Mouse (Mus musculus) midbrain, embryonic 11.5 days (tissue): Measurements from ENCODE around the gene Cpt1a. TPM values are rescaled to one million over a fixed set of nuclear protein-coding genes. Genes with fewer than 3 reads are reported as not detected.

Experiments used
- ATAC-seq: fragments of 200-750 bp; cut with Nextera tagmentation; 2 replicates; pipeline ENCODE4 v1.8.0; 2017; ENCODE audit warnings: moderate TSS enrichment, moderate library complexity; ENCODE audit not compliant: low FRiP score
- DNase-seq: peaks from one replicate; pipeline ENCODE4 v3.0.0; 2015; ENCODE audit warnings: low spot score; ENCODE audit errors: missing footprints
- H3K27ac ChIP-seq: fragments of 300-500 bp; sonication (generic); 2 replicates; pipeline ENCODE4 v1.5.1; 2014; ENCODE audit warnings: low read depth, low read length
- H3K27me3 ChIP-seq: fragments of 300-500 bp; sonication (generic); 2 replicates; pipeline ENCODE4 v1.6.1; 2014; ENCODE audit warnings: mild to moderate bottlenecking, low read length, moderate library complexity, mixed read lengths; ENCODE audit not compliant: control insufficient read depth, insufficient read depth
- H3K36me3 ChIP-seq: fragments of 300-500 bp; sonication (generic); 2 replicates; pipeline ENCODE4 v1.6.1; 2014; ENCODE audit warnings: mild to moderate bottlenecking, low read length, moderate library complexity, mixed read lengths; ENCODE audit not compliant: control insufficient read depth, insufficient read depth
- H3K4me1 ChIP-seq: fragments of 300-500 bp; sonication (generic); 2 replicates; pipeline ENCODE4 v1.6.1; 2014; ENCODE audit warnings: low read length; ENCODE audit not compliant: control insufficient read depth, insufficient read depth
- H3K4me2 ChIP-seq: fragments of 300-500 bp; sonication (generic); 2 replicates; pipeline ENCODE4 v1.6.1; 2014; ENCODE audit warnings: mild to moderate bottlenecking, moderate library complexity
- H3K4me3 ChIP-seq: fragments of 300-500 bp; sonication (generic); 2 replicates; pipeline ENCODE4 v1.5.1; 2014; ENCODE audit warnings: low read depth, low read length
- H3K9ac ChIP-seq: fragments of 300-500 bp; sonication (generic); 2 replicates; pipeline ENCODE4 v1.6.1; 2014; ENCODE audit warnings: low read length
- H3K9me3 ChIP-seq: fragments of 300-500 bp; sonication (generic); 2 replicates; pipeline ENCODE4 v1.6.1; 2016; ENCODE audit warnings: low read length; ENCODE audit not compliant: control insufficient read depth
- WGBS: fragments of 180-500 bp; shearing (Covaris S2); extraction: QIAGEN DNeasy Blood & Tissue Kit; methylation state at CpG from one replicate; pipeline ENCODE4 v1.1.7; 2014; 5-methylcytosine and 5-hydroxymethylcytosine counted together
- polyA plus RNA-seq: library from polyadenylated mRNA; unstranded; fragments of >200 nt; fragmentation: Nextera tagmentation; extraction: Ambion mirVana; gene quantifications from 2 replicates; pipeline ENCODE4 v1.2.1, GENCODE M21; 2014

Gene Cpt1a
- polyA plus RNA-seq, 1 experiment from 2014 or later: 8.7 TPM

- no peak overlapping the region for H3K27ac ChIP-seq
Observed at GRCm38 (mm10) chr19:3400057-3400456, 77.9 kb downstream of the Cpt1a start.

GRCm38 (mm10) chr19:3401504-3401903, 79.4 kb downstream of the Cpt1a start:
- H3K4me1 ChIP-seq: no peaks in the 10 kb centered on the region
- no peaks in the 10 kb centered on the region for H3K27me3 ChIP-seq
- H3K36me3 ChIP-seq: no peaks in the 10 kb centered on the region
- no peak overlapping the region for H3K4me2 ChIP-seq
- no peak overlapping the region for H3K4me3 ChIP-seq
- H3K9me3 ChIP-seq: no peaks in the 10 kb centered on the region
- no peak for ATAC-seq
- no peak for DNase-seq
- H3K27ac ChIP-seq: no peak overlapping the region
- WGBS: 89% methylated on average over 7 of the region's 7 CpGs
- no peak overlapping the region for H3K9ac ChIP-seq

More at GRCm38 (mm10) chr19:3400057-3400456, 77.9 kb downstream of the Cpt1a start:
- Histone ChIP-seq H3K27me3 (no peaks in the 10 kb centered on the region), H3K4me2 (no peak overlapping the region), H3K9ac (no peak overlapping the region), H3K9me3 (no peaks in the 10 kb centered on the region), H3K36me3 (no peaks in the 10 kb centered on the region), H3K4me3 (no peak overlapping the region), H3K4me1 (no peaks in the 10 kb centered on the region)
- WGBS: 84% methylated on average over 4 of the region's 4 CpGs
- no peak for DNase-seq
- no peak for ATAC-seq

GRCm38 (mm10) chr19:3401943-3402342, 79.8 kb downstream of the Cpt1a start:
- no peak overlapping the region for H3K4me3 ChIP-seq
- no peak for ATAC-seq

DNA sequence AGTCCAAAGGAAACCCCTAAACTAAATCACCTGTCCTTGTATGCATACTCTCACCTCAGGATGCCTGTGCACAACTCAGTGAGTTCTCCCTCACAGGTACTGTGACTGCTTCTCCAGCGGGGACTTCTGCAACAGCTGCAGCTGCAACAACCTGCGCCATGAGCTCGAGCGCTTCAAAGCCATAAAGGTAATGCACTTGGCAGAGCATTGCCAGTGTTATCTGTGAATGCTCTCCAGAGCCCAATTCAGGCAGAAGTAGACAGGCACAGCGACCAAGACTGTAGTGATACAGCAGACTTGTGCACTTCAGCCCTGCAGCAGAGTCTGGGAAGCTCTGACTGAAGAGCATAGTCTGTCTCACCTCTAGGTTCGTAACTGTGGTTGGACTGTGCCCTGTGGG, 80.3 kb downstream of the Cpt1a start:
- Histone ChIP-seq H3K27ac (no peak overlapping the region), H3K4me2 (no peak overlapping the region), H3K9ac (no peak overlapping the region), H3K36me3 (no peaks in the 10 kb centered on the region), H3K27me3 (no peaks in the 10 kb centered on the region), H3K4me1 (no peaks in the 10 kb centered on the region), H3K4me3 (no peak overlapping the region), H3K9me3 (no peaks in the 10 kb centered on the region)
- ATAC-seq: no peak
- DNase-seq: no peak
- 88% methylated on average over 6 of the region's 6 CpGs for WGBS

More at GRCm38 (mm10) chr19:3401943-3402342, 79.8 kb downstream of the Cpt1a start:
- Histone ChIP-seq H3K9ac (no peak overlapping the region), H3K27me3 (no peaks in the 10 kb centered on the region), H3K36me3 (no peaks in the 10 kb centered on the region), H3K4me2 (no peak overlapping the region), H3K4me1 (no peaks in the 10 kb centered on the region), H3K27ac (no peak overlapping the region), H3K9me3 (no peaks in the 10 kb centered on the region)
- 59% methylated on average over 7 of the region's 7 CpGs for WGBS
- DNase-seq: no peak

- no peak overlapping the region for H3K4me2 ChIP-seq
- WGBS: 87% methylated on average over 7 of the region's 7 CpGs
- DNase-seq (no peak), ATAC-seq (no peak)
- H3K36me3 ChIP-seq: no peaks in the 10 kb centered on the region
- H3K27me3 ChIP-seq: no peaks in the 10 kb centered on the region
- H3K4me3 ChIP-seq: no peak overlapping the region
- H3K27ac ChIP-seq: no peak overlapping the region
- no peak overlapping the region for H3K9ac ChIP-seq
- H3K9me3 ChIP-seq: no peaks in the 10 kb centered on the region
- no peaks in the 10 kb centered on the region for H3K4me1 ChIP-seq
Observed at GRCm38 (mm10) chr19:3404030-3404429, 81.9 kb downstream of the Cpt1a start.

- H3K36me3 ChIP-seq: no peaks in the 10 kb centered on the region
- 72% methylated on average over 1 of the region's 1 CpGs for WGBS
- no peak for ATAC-seq
- H3K9me3 ChIP-seq: no peaks in the 10 kb centered on the region
- no peak overlapping the region for H3K27ac ChIP-seq
- DNase-seq: no peak
- H3K4me1 ChIP-seq: no peaks in the 10 kb centered on the region
- no peaks in the 10 kb centered on the region for H3K27me3 ChIP-seq
- no peak overlapping the region for H3K4me3 ChIP-seq
- H3K4me2 ChIP-seq: no peak overlapping the region
- H3K9ac ChIP-seq: no peak overlapping the region
Observed at GRCm38 (mm10) chr19:3405531-3406281, 83.6 kb downstream of the Cpt1a start.

DNA sequence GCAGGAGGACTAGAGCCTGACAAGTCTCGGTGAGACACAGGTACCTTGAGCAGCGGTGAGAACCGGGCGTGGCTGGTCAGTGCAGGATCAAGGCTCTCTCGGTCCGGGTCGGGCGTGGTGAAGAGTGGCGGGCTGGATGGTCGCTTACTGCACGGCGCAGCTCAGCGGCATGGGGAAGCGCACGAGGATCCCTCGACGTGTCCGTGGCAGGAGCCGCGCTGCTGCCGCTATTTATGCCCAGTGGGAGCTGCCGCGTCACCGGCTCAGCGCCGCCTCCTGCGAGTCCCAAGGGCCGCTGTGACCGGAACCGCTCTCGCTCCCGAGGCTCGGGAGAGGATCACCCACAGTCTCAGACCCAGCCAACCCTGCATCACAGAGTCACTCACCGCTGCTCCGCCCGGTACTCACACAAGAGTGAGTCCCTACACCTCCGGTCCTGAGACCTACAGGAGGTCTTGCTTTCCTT, 92.2 kb downstream of the Cpt1a start, which contains the start of gene Gal:
Gene Gal, minus strand, starts transcription at position 277 of the 466 bp plus-strand sequence.
- H3K27ac ChIP-seq: no peak within 1 kb of the TSS

DNA sequence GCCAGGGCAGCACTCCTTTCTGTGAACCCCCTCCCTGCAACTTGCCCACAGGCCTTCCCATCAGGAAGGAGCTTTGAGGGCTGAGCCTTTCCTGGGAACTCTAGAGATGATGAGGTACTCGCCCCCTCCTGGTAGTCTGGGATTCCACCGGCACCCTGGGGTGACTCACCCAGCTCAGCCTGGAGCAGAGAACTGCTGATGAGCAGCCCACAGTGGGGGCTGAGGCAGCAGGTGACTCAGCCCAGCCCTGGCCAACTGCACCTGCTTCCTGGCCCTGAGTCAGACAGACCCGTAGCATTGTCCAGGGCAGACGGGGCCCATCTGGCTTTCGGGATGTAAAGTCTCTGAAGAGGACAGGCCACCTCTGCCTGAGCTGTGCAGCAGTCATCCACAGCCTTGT, 97.1 kb downstream of the Cpt1a start:
- Histone ChIP-seq H3K4me2 (no peak overlapping the region), H3K27me3 (peaks cover 9% of the 10 kb centered on the region; the same call in 1 of the 2 replicates), H3K4me3 (no peak overlapping the region), H3K36me3 (no peaks in the 10 kb centered on the region), H3K9ac (no peak overlapping the region), H3K9me3 (0 out of 2 replicates have a peak, but pooled peaks cover 3% of the 10 kb centered on the region), H3K4me1 (peaks cover 4% of the 10 kb centered on the region), H3K27ac (no peak overlapping the region)
- ATAC-seq: no peak; the same call in 1 of the 2 replicates
- no peak for DNase-seq
- WGBS: 62% methylated on average over 5 of the region's 5 CpGs

More for the DNA sequence above, 92.2 kb downstream of the Cpt1a start, which contains the start of gene Gal:
- Histone ChIP-seq H3K9me3 (0 out of 2 replicates have a peak, but pooled peaks cover 3% of the 10 kb centered on the region), H3K4me2 (peak within 1 kb of the TSS; percentile 49), H3K4me3 (peak within 1 kb of the TSS; percentile 26), H3K9ac (peak within 1 kb of the TSS; percentile 48), H3K4me1 (peaks cover 7% of the 10 kb centered on the region), H3K27me3 (peaks cover 18% of the 10 kb centered on the region), H3K36me3 (no peaks in the 10 kb centered on the region)
- 4% methylated on average over 37 of the region's 37 CpGs for WGBS
- ATAC-seq (no peak), DNase-seq (peak; percentile 89)

DNA sequence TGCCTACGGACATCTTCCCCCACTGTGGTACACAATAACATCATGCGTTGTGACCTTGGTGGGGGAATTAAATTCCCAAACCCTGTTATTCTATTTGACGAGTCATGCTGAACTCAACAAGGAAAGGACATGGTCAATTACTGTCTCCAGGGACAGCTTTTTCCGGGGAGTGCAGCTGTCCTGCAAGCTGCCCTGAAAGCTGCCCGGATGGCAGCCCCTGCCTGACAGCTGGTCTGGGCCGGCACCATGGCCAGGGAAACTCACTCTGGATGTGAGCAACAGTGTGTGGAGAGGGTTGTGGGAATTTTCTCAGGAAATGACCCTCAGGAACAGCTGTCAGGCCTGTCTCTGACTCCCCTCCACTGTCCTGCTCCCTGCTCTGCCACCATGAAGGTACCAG, 100.4 kb downstream of the Cpt1a start:
- 62% methylated on average over 6 of the region's 6 CpGs for WGBS
- Histone ChIP-seq H3K27ac (no peak overlapping the region), H3K9ac (no peak overlapping the region), H3K4me2 (no peak overlapping the region), H3K27me3 (no peaks in the 10 kb centered on the region), H3K9me3 (0 out of 2 replicates have a peak, but pooled peaks cover 3% of the 10 kb centered on the region), H3K4me1 (no peaks in the 10 kb centered on the region), H3K4me3 (no peak overlapping the region), H3K36me3 (no peaks in the 10 kb centered on the region)
- DNase-seq: no peak
- ATAC-seq: no peak
